Mouse (Mus musculus) midbrain, postnatal 0 days (tissue): ENCODE results near the gene Ggcx. TPM values are rescaled to one million over a fixed set of nuclear protein-coding genes. Genes with fewer than 3 reads are reported as not detected.

ENCODE experiments used
- ATAC-seq: fragments of 200-750 bp; cut with Nextera tagmentation; 2 replicates; pipeline ENCODE4 v1.8.0; 2017; ENCODE audit warnings: moderate number of reproducible peaks, mild to moderate bottlenecking, moderate TSS enrichment, moderate library complexity; ENCODE audit not compliant: low FRiP score
- DNase-seq: peaks from one replicate; pipeline ENCODE4 v3.0.0-alpha.2; 2015; ENCODE audit warnings: low spot score
- H3K27ac ChIP-seq: fragments of 300-500 bp; sonication (generic); 2 replicates; pipeline ENCODE4 v1.5.1; 2014; ENCODE audit warnings: low read depth, mild to moderate bottlenecking, low read length, mixed read lengths
- H3K27me3 ChIP-seq: fragments of 300-500 bp; sonication (generic); 2 replicates; pipeline ENCODE4 v1.6.1; 2014; ENCODE audit warnings: low read length, control low read depth, mixed read lengths; ENCODE audit not compliant: insufficient read depth
- H3K36me3 ChIP-seq: fragments of 300-500 bp; sonication (generic); 2 replicates; pipeline ENCODE4 v1.6.1; 2014; ENCODE audit warnings: low read length, control low read depth, mixed read lengths; ENCODE audit not compliant: insufficient read depth
- H3K4me1 ChIP-seq: fragments of 300-500 bp; sonication (generic); 2 replicates; pipeline ENCODE4 v1.6.1; 2014; ENCODE audit warnings: mild to moderate bottlenecking, control low read depth, antibody characterized with exemption, low read length, mixed read lengths; ENCODE audit not compliant: insufficient read depth
- H3K4me2 ChIP-seq: fragments of 300-500 bp; sonication (generic); 2 replicates; pipeline ENCODE4 v1.6.1; 2014; ENCODE audit warnings: low read depth, mild to moderate bottlenecking, low read length, mixed read lengths; ENCODE audit not compliant: poor library complexity, severe bottlenecking
- H3K4me3 ChIP-seq: fragments of 300-500 bp; sonication (generic); 2 replicates; pipeline ENCODE4 v1.5.1; 2014; ENCODE audit warnings: low read depth, mild to moderate bottlenecking, low read length, moderate library complexity
- H3K9ac ChIP-seq: fragments of 300-500 bp; sonication (generic); replicated peaks from 2 replicates; pipeline ENCODE4 v1.6.1; 2014; ENCODE audit warnings: mild to moderate bottlenecking, low read length, moderate library complexity, mixed read lengths; ENCODE audit not compliant: poor library complexity, severe bottlenecking
- H3K9me3 ChIP-seq: fragments of 300-500 bp; sonication (generic); 2 replicates; pipeline ENCODE4 v1.6.1; 2016; ENCODE audit warnings: low read length, control low read depth
- CTCF ChIP-seq: IDR thresholded peaks from 2 replicates; pipeline ENCODE4 v1.5.1; 2016; ENCODE audit warnings: antibody characterized with exemption, mild to moderate bottlenecking
- WGBS: fragments of 180-500 bp; shearing (Covaris S2); extraction: QIAGEN DNeasy Blood & Tissue Kit; methylation state at CpG from one replicate; pipeline ENCODE4 v1.1.7; 2014; 5-methylcytosine and 5-hydroxymethylcytosine counted together
- polyA plus RNA-seq: library from polyadenylated mRNA; unstranded; fragments of >200 nt; fragmentation: Nextera tagmentation; extraction: Ambion mirVana; gene quantifications from 2 replicates; pipeline ENCODE4 v1.2.1, GENCODE M21; 2015
- total RNA-seq: library from RNA; depleted of rRNA; stranded (reverse); fragments of >200 nt; gene quantifications from 2 replicates; pipeline ENCODE4 v1.2.3, GENCODE M21; 2014

Ggcx gene
- total and polyA plus RNA-seq, 2 experiments from 2014 or later: 10.7 to 18.8 TPM

DNA sequence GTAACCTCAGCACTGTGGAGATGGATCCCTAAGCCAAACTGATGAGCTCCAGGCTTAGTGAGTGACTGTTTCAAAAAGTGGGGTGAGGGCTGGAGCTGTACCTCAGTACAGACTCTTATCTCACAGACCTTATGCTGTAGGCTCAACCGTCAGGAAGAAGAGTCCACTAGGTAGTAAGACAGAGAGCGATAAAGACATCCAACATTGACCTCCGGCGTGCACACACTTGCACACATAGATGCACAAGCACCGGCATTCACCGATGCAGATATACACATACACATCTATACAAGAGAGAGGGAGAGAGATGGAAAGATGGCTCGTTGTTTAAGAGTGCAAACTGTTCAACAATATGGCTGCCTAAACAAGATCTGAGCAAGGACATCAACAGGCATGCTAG is 30.2 kb upstream of the Ggcx start:
- Histone ChIP-seq H3K9me3 (no peaks in the 10 kb centered on the region), H3K27ac (no peak overlapping the region), H3K9ac (no peak overlapping the region), H3K4me3 (no peak overlapping the region), H3K4me1 (peaks cover 5% of the 10 kb centered on the region; the same call in 1 of the 2 replicates), H3K27me3 (peaks cover 16% of the 10 kb centered on the region), H3K4me2 (no peak overlapping the region), H3K36me3 (no peaks in the 10 kb centered on the region)
- DNase-seq: no peak
- no peak for ATAC-seq
- WGBS: 91% methylated on average over 7 of the region's 7 CpGs
- no peak for TF ChIP-seq CTCF

DNA sequence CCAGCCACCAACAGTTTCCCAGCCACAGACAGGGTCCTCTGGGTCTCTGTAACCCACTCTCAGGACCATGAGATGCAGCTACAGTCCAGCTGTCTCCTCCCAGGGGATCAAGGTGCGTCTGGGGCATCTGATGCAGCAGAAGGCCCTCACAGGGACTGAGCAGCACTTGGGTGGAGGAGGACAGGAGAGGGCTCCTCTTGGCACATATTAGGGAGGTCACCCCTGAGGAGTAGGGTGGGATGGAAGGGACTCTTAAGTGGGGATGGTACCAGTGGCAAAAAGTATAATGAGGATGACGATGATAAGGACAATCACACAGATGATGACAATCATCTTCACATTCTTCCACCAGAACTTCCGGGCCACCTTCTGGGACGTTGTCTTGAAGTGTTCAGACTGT is 28.9 kb upstream of the Ggcx start:
- 89% methylated on average over 4 of the region's 4 CpGs for WGBS
- H3K4me1 ChIP-seq: peaks cover 3% of the 10 kb centered on the region; the same call in 1 of the 2 replicates
- H3K36me3 ChIP-seq: no peaks in the 10 kb centered on the region
- no peak overlapping the region for H3K27ac ChIP-seq
- TF ChIP-seq CTCF: no peak
- no peak overlapping the region for H3K4me3 ChIP-seq
- H3K9me3 ChIP-seq: no peaks in the 10 kb centered on the region
- no peak overlapping the region for H3K9ac ChIP-seq
- no peak for DNase-seq
- no peak for ATAC-seq
- no peak overlapping the region for H3K4me2 ChIP-seq
- peaks cover 5% of the 10 kb centered on the region for H3K27me3 ChIP-seq

DNA sequence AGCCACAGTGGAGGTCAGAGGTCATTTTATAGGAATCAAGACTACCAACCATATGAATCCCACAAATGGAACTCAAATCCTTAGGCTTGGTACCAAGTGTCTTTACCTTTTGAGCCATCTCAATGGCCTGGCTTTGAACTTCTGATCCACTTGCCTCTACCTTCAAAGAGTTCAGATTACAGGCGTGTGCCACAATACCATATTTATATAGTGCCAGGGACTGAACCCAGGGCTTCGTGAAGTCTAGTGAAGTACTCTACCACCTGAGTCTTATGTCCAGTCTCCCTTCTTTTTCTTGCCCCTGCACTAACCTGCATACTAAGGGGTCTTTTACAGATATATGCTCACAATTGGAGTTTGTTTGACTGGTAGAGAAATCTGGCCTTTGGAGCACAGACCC is 27.5 kb upstream of the Ggcx start:
- H3K4me3 ChIP-seq: no peak overlapping the region
- 0 out of 2 replicates have a peak, but pooled peaks cover 3% of the 10 kb centered on the region for H3K4me1 ChIP-seq
- no peaks in the 10 kb centered on the region for H3K36me3 ChIP-seq
- no peak for TF ChIP-seq CTCF
- no peak for DNase-seq
- ATAC-seq: no peak
- 91% methylated on average over 2 of the region's 2 CpGs for WGBS
- H3K9ac ChIP-seq: no peak overlapping the region
- no peaks in the 10 kb centered on the region; the same call in 1 of the 2 replicates for H3K27me3 ChIP-seq
- no peak overlapping the region for H3K27ac ChIP-seq
- H3K4me2 ChIP-seq: no peak overlapping the region
- no peaks in the 10 kb centered on the region for H3K9me3 ChIP-seq

DNA sequence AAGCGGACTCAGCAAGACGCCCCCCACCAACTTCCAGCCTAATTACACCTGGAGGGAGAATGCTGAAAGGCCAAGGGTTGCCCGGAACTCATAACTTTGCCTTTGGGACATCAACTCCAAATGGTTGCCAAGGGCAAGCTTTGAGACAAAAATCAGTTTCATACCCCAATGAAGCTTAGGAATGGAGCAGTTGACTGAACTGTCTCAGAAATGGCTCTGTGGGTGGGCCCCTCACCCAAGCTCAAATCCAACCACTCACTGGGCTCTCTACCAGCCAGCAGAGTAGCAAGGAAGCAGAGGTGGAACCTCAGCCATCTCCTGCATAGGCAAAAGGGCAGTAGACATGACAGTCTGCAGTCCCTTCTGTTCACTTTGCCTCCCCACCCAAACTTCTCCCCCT is 26.3 kb upstream of the Ggcx start:
- no peak overlapping the region for H3K27ac ChIP-seq
- H3K9ac ChIP-seq: no peak overlapping the region
- H3K4me3 ChIP-seq: no peak overlapping the region
- ATAC-seq (no peak), DNase-seq (no peak)
- no peaks in the 10 kb centered on the region for H3K9me3 ChIP-seq
- 73% methylated on average over 3 of the region's 3 CpGs for WGBS
- H3K4me1 ChIP-seq: 0 out of 2 replicates have a peak, but pooled peaks cover 3% of the 10 kb centered on the region
- H3K4me2 ChIP-seq: no peak overlapping the region
- no peak for TF ChIP-seq CTCF
- no peaks in the 10 kb centered on the region; the same call in 1 of the 2 replicates for H3K27me3 ChIP-seq
- no peaks in the 10 kb centered on the region for H3K36me3 ChIP-seq

DNA sequence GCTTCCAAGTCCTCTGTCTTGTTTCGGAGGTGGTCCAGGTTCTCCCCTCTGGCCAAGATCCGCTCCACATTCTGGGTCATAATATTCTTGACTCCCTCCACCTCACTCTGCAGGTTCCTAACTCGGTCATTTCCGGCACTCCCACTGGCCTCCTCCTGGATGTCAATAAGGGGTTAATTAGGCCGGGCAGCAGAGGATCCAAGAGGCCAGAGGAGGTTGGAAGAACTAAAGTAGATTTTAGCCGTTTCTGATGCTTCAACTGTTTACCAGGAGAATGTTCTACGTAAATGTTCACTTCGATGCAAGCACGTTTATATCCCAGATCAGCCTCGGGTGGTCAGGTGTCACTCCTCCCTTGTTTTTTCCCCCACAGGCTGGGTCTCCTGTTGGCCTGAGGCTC is 25.8 kb upstream of the Ggcx start:
- H3K4me1 ChIP-seq: 0 out of 2 replicates have a peak, but pooled peaks cover 3% of the 10 kb centered on the region
- H3K9me3 ChIP-seq: no peaks in the 10 kb centered on the region
- no peak for TF ChIP-seq CTCF
- DNase-seq (no peak), ATAC-seq (no peak)
- H3K4me3 ChIP-seq: no peak overlapping the region
- 75% methylated on average over 10 of the region's 10 CpGs for WGBS
- H3K27me3 ChIP-seq: no peaks in the 10 kb centered on the region; the same call in 1 of the 2 replicates
- no peak overlapping the region for H3K4me2 ChIP-seq
- no peaks in the 10 kb centered on the region for H3K36me3 ChIP-seq
- no peak overlapping the region for H3K9ac ChIP-seq
- H3K27ac ChIP-seq: no peak overlapping the region

DNA sequence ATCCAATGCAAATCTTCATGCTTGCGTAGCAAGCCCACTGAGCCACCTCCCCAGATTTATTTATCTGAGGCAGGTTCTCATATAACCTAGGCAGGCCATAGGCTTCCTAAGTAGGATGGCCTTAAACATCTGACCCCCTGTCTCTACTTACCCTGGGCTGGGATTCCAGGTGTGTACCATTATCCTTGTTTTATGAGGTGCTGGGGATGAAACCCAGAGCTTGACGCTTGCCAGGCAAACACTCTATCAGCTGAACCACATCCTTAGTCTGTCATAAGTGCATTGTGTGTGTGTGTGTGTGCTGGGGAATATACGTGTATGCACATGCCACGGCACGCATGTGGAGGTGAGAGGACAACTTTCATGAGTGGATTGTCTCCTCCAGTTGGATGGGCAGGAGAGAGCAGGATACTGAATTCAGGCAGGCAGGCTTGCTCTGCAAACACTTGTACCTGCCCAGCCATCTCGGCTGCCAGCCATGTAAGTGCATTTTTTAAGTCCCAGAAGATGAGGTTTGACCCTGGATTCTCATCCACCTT is 25.2 kb upstream of the Ggcx start:
- Histone ChIP-seq H3K4me2 (no peak overlapping the region), H3K27me3 (no peaks in the 10 kb centered on the region; the same call in 1 of the 2 replicates), H3K9me3 (no peaks in the 10 kb centered on the region), H3K36me3 (no peaks in the 10 kb centered on the region), H3K4me1 (0 out of 2 replicates have a peak, but pooled peaks cover 3% of the 10 kb centered on the region), H3K27ac (no peak overlapping the region), H3K9ac (no peak overlapping the region), H3K4me3 (no peak overlapping the region)
- no peak for TF ChIP-seq CTCF
- WGBS: 90% methylated on average over 6 of the region's 6 CpGs
- ATAC-seq: no peak
- DNase-seq: no peak
